Mouse (Mus musculus): Measurements from ENCODE around the gene Tfpi. TPM values are rescaled to one million over a fixed set of nuclear protein-coding genes. Genes with fewer than 3 reads are reported as not detected.

Gene Tfpi
- 14.0 and 20.9 TPM in 2 replicates for polyA plus RNA-seq (2012; rRNA removed)

GRCm38 (mm10) chr2:84476577-84476976, at the start of gene Tfpi:
Tfpi (minus strand) TSS chr2:84476775.

GRCm38 (mm10) chr2:84425138-84425537, 51.4 kb downstream of the Tfpi start, which contains the start of gene Calcrl:
Calcrl (minus strand) TSS chr2:84425411.

Other genes with a start within 250 kb of the Tfpi start
- 3.1 and 8.7 TPM in 2 replicates for gene Calcrl, start 51.4 kb downstream of the Tfpi start, polyA plus RNA-seq (2012; rRNA removed)
- 71.0 and 78.3 TPM in 2 replicates for gene Ctnnd1, start 174.0 kb upstream of the Tfpi start, polyA plus RNA-seq (2012; rRNA removed)
- 0.01 and 0.05 TPM in 2 replicates for gene Btbd18, start 182.3 kb upstream of the Tfpi start, polyA plus RNA-seq (2012; rRNA removed)
- gene Selenoh, start 194.0 kb upstream of the Tfpi start, polyA plus RNA-seq (2012; rRNA removed) = 342 and 519 TPM in 2 replicates
- gene Gm28635, start 201.3 kb upstream of the Tfpi start, polyA plus RNA-seq (2012; rRNA removed) = not detected in 2 replicates
- 31.4 and 31.9 TPM in 2 replicates for gene Med19, start 201.6 kb upstream of the Tfpi start, polyA plus RNA-seq (2012; rRNA removed)
- gene Tmx2, start 202.4 kb upstream of the Tfpi start, polyA plus RNA-seq (2012; rRNA removed) = 128 and 209 TPM in 2 replicates
- 21.0 and 34.9 TPM in 2 replicates for gene Zdhhc5, start 238.4 kb upstream of the Tfpi start, polyA plus RNA-seq (2012; rRNA removed)